Mouse (Mus musculus) embryonic facial prominence, embryonic 12.5 days (tissue): ENCODE data around the gene Rwdd4a. TPM values are rescaled to one million over a fixed set of nuclear protein-coding genes. Genes with fewer than 3 reads are reported as not detected.

Source experiments
- ATAC-seq: fragments of 200-750 bp; cut with Nextera tagmentation; 2 replicates; pipeline ENCODE4 v1.8.0; 2017; ENCODE audit not compliant: insufficient number of reproducible peaks, insufficient read depth, low FRiP score, low TSS enrichment
- H3K27ac ChIP-seq: fragments of 300-500 bp; sonication (generic); 2 replicates; pipeline ENCODE4 v1.5.1; 2016; ENCODE audit warnings: mild to moderate bottlenecking
- H3K27me3 ChIP-seq: fragments of 300-500 bp; sonication (generic); 2 replicates; pipeline ENCODE4 v1.6.1; 2016; ENCODE audit warnings: mild to moderate bottlenecking, moderate library complexity
- H3K36me3 ChIP-seq: fragments of 300-500 bp; sonication (generic); 2 replicates; pipeline ENCODE4 v1.6.1; 2016; ENCODE audit warnings: mild to moderate bottlenecking
- H3K4me1 ChIP-seq: fragments of 300-500 bp; sonication (generic); 2 replicates; pipeline ENCODE4 v1.6.1; 2016
- H3K4me2 ChIP-seq: fragments of 300-500 bp; sonication (generic); replicated peaks from 2 replicates; pipeline ENCODE4 v1.6.1; 2016; ENCODE audit warnings: mild to moderate bottlenecking, moderate library complexity
- H3K4me3 ChIP-seq: fragments of 300-500 bp; sonication (generic); 2 replicates; pipeline ENCODE4 v1.5.1; 2016; ENCODE audit warnings: mild to moderate bottlenecking
- H3K9ac ChIP-seq: fragments of 300-500 bp; sonication (generic); 2 replicates; pipeline ENCODE4 v1.6.1; 2016; ENCODE audit warnings: mild to moderate bottlenecking, moderate library complexity
- H3K9me3 ChIP-seq: fragments of 300-500 bp; sonication (generic); 2 replicates; pipeline ENCODE4 v1.6.1; 2016; ENCODE audit warnings: mild to moderate bottlenecking, moderate library complexity
- WGBS: fragments of 180-500 bp; shearing (Covaris S2); methylation state at CpG from one replicate; pipeline ENCODE4 v1.1.7; 2016; 5-methylcytosine and 5-hydroxymethylcytosine counted together
- microRNA-seq: library from miRNA; unstranded; fragments of <30 nt; microRNA quantifications from one replicate; pipeline ENCODE4, GENCODE M21; 2017
- polyA plus RNA-seq: library from polyadenylated mRNA; unstranded; fragments of >200 nt; fragmentation: Nextera tagmentation; extraction: Ambion mirVana; gene quantifications from 2 replicates; pipeline ENCODE4 v1.2.1, GENCODE M21; 2016

Rwdd4a gene
- polyA plus RNA-seq, 1 experiment from 2014 or later: 42.1 TPM

DNA sequence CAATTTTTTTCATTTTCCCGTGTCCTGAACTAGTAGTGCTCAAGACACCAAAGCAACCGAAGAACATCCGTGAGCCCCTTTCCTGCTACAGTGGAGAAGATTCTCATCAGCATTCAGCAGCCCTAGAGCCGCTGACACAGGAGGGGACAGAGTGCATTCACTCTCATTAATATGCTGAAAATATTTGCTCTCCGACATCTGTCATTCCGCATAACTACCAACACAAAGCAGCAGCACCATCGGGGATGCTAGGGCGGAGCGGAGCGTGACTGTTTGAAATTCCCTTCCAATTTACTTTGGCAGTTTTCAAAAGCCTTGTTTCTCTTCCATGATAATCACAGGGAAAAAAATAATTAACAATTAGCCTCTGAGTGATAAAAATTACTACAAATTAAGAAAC is 56.9 kb downstream of the Rwdd4a start:
- H3K4me1 ChIP-seq: no peaks in the 10 kb centered on the region
- no peaks in the 10 kb centered on the region for H3K27me3 ChIP-seq
- H3K4me3 ChIP-seq: no peak overlapping the region
- no peaks in the 10 kb centered on the region for H3K9me3 ChIP-seq
- H3K27ac ChIP-seq: no peak overlapping the region
- WGBS: 77% methylated on average over 10 of the region's 10 CpGs
- no peak overlapping the region for H3K9ac ChIP-seq
- no peak for ATAC-seq
- H3K36me3 ChIP-seq: no peaks in the 10 kb centered on the region
- H3K4me2 ChIP-seq: no peak overlapping the region

GRCm38 (mm10) chr8:47600664-47601063 is 67.2 kb downstream of the Rwdd4a start:
- 65% methylated on average over 8 of the region's 8 CpGs for WGBS
- H3K4me1 ChIP-seq: no peaks in the 10 kb centered on the region
- H3K9me3 ChIP-seq: no peaks in the 10 kb centered on the region
- H3K4me2 ChIP-seq: no peak overlapping the region
- H3K27ac ChIP-seq: no peak overlapping the region
- ATAC-seq: no peak
- H3K9ac ChIP-seq: no peak overlapping the region
- H3K36me3 ChIP-seq: no peaks in the 10 kb centered on the region
- no peak overlapping the region for H3K4me3 ChIP-seq
- H3K27me3 ChIP-seq: no peaks in the 10 kb centered on the region

Small RNA genes within 50 kb of the gene (microRNA-seq; reads per million reads assigned to microRNA genes)
- gene Gm27409: not detected

Other genes with a start within 250 kb of the Rwdd4a start
- 23.9 and 25.8 TPM in 2 replicates for gene Stox2, start 87.3 kb upstream of the Rwdd4a start, polyA plus RNA-seq
- gene Trappc11, start 194 bp upstream of the Rwdd4a start, polyA plus RNA-seq: 40.6 and 42.3 TPM in 2 replicates
- gene Ing2, start 141.9 kb downstream of the Rwdd4a start, polyA plus RNA-seq: 16.6 and 18.9 TPM in 2 replicates
- gene Cdkn2aip, start 180.3 kb downstream of the Rwdd4a start, polyA plus RNA-seq: 32.6 and 33.5 TPM in 2 replicates